Mouse (Mus musculus) heart, embryonic 14.5 days (tissue): Measurements from ENCODE around the gene Hemk1. TPM values are rescaled to one million over a fixed set of nuclear protein-coding genes. Genes with fewer than 3 reads are reported as not detected.

ENCODE experiments used
- ATAC-seq: fragments of 200-750 bp; cut with Nextera tagmentation; 2 replicates; pipeline ENCODE4 v1.8.0; 2017; ENCODE audit warnings: low read depth, moderate TSS enrichment; ENCODE audit not compliant: insufficient number of reproducible peaks, insufficient read depth, low FRiP score
- H3K27ac ChIP-seq, 2 experiments: fragments of 200-500 bp in 1 of 2; fragments of 300-500 bp in 1 of 2; sonication (generic) in 1 of 2; replicated peaks in 1 of 2; 2 replicates each; pipeline ENCODE4 v1.5.1; 2012 to 2014; ENCODE audit warnings: low read depth in 2 of 2, low read length in 2 of 2, control low read depth in 1 of 2, mild to moderate bottlenecking in 1 of 2, mixed read lengths in 1 of 2; ENCODE audit not compliant: control insufficient read depth in 1 of 2, insufficient read depth in 1 of 2
- H3K27me3 ChIP-seq: fragments of 300-500 bp; sonication (generic); 2 replicates; pipeline ENCODE4 v1.6.1; 2014; ENCODE audit warnings: mild to moderate bottlenecking, low read length, control low read depth; ENCODE audit not compliant: control insufficient read depth, insufficient read depth
- H3K36me3 ChIP-seq: fragments of 300-500 bp; sonication (generic); 2 replicates; pipeline ENCODE4 v1.6.1; 2014; ENCODE audit warnings: mild to moderate bottlenecking, control low read depth, low read length, mixed read lengths; ENCODE audit not compliant: control insufficient read depth, insufficient read depth
- H3K4me1 ChIP-seq, 2 experiments: fragments of 200-500 bp in 1 of 2; fragments of 300-500 bp in 1 of 2; sonication (generic) in 1 of 2; 2 replicates each; pipeline ENCODE4 v1.6.1; 2012 to 2014; ENCODE audit warnings: low read length in 2 of 2, control low read depth in 1 of 2, mixed read lengths in 1 of 2; ENCODE audit not compliant: control insufficient read depth in 2 of 2, insufficient read depth in 2 of 2
- H3K4me2 ChIP-seq: fragments of 300-500 bp; sonication (generic); 2 replicates; pipeline ENCODE4 v1.6.1; 2014; ENCODE audit warnings: mild to moderate bottlenecking, low read length
- H3K4me3 ChIP-seq, 2 experiments: fragments of 200-500 bp in 1 of 2; fragments of 300-500 bp in 1 of 2; sonication (generic) in 1 of 2; 2 replicates each; pipeline ENCODE4 v1.5.1; 2012 to 2014; ENCODE audit warnings: low read length in 2 of 2, mild to moderate bottlenecking in 2 of 2, control low read depth in 1 of 2, low read depth in 1 of 2, moderate library complexity in 1 of 2; ENCODE audit not compliant: control insufficient read depth in 1 of 2, insufficient read depth in 1 of 2
- H3K9ac ChIP-seq: fragments of 300-500 bp; sonication (generic); 2 replicates; pipeline ENCODE4 v1.6.1; 2014; ENCODE audit warnings: mild to moderate bottlenecking, low read length
- H3K9me3 ChIP-seq: fragments of 300-500 bp; sonication (generic); 2 replicates; pipeline ENCODE4 v1.6.1; 2016; ENCODE audit warnings: low read length, control low read depth; ENCODE audit not compliant: control insufficient read depth
- WGBS: fragments of 180-500 bp; shearing (Covaris S2); extraction: QIAGEN DNeasy Blood & Tissue Kit; methylation state at CpG from one replicate; pipeline ENCODE4 v1.1.7; 2014; 5-methylcytosine and 5-hydroxymethylcytosine counted together
- polyA plus RNA-seq: library from polyadenylated mRNA; unstranded; fragments of >200 nt; fragmentation: Nextera tagmentation; extraction: Ambion mirVana; gene quantifications from 2 replicates; pipeline ENCODE4 v1.2.1, GENCODE M21; 2014

Hemk1 gene
- polyA plus RNA-seq, 1 experiment from 2014 or later: 14.2 TPM

GRCm38 (mm10) chr9:107342201-107342709 is 4.1 kb upstream of the Hemk1 start:
- H3K9me3 ChIP-seq: no peaks in the 10 kb centered on the region
- H3K4me3 ChIP-seq: no peak overlapping the region
- H3K4me2 ChIP-seq: no peak overlapping the region
- H3K27me3 ChIP-seq: peaks cover 3% of the 10 kb centered on the region; the same call in 1 of the 2 replicates
- no peaks in the 10 kb centered on the region for H3K36me3 ChIP-seq
- H3K9ac ChIP-seq: no peak overlapping the region
- WGBS: 90% methylated on average over 11 of the region's 11 CpGs
- ATAC-seq: no peak
- H3K27ac ChIP-seq: no peak overlapping the region
- peaks cover 10 to 15% of the 10 kb centered on the region in 2 experiments for H3K4me1 ChIP-seq

GRCm38 (mm10) chr9:107340911-107341645 is 2.9 kb upstream of the Hemk1 start:
- 46% methylated on average over 12 of the region's 12 CpGs for WGBS
- H3K27me3 ChIP-seq: peaks cover 3% of the 10 kb centered on the region; the same call in 1 of the 2 replicates
- peak overlapping the region; percentile 77 for H3K9ac ChIP-seq
- ATAC-seq: no peak
- H3K9me3 ChIP-seq: no peaks in the 10 kb centered on the region
- no peak overlapping the region for H3K27ac ChIP-seq
- H3K36me3 ChIP-seq: no peaks in the 10 kb centered on the region
- H3K4me3 ChIP-seq: peak overlapping the region; percentile 67 to 79
- peak overlapping the region; percentile 87 for H3K4me2 ChIP-seq
- peaks cover 10 to 19% of the 10 kb centered on the region in 2 experiments for H3K4me1 ChIP-seq

DNA sequence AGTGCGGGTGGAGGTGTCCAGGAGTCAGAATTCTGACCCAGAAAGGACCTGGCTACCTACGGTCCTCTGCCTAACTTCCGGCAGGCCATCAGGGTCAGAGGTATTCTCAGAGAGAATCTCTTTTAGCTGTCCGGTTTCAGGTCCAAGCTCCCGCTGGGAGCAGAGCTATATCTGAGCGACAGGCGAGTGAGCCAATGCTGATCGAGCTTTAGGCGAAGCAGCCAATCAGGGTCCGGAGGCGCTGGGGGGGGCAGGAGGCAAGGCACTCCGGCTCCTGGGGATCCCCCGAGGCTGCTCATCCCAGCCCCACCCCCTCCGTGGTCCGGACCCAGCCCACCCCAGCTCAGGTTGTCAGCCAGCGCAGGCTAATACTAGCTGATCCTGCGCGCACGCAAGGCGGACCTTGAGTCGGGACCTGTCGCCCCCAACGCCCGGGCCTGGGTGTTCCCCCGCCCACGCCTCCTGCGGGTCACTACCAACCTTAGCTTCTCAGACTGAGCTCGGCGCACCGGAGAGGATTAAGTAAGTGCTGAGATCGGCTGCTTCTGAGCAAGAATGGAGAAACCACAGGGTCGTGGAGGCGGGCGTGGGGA is 2.2 kb upstream of the Hemk1 start, which contains the start of gene 6430571L13Rik:
6430571L13Rik (plus strand) TSS at position 336 of the 593 bp plus-strand sequence.
- peak; percentile 86 for ATAC-seq
- no peak within 1 kb of the TSS for H3K27ac ChIP-seq

DNA sequence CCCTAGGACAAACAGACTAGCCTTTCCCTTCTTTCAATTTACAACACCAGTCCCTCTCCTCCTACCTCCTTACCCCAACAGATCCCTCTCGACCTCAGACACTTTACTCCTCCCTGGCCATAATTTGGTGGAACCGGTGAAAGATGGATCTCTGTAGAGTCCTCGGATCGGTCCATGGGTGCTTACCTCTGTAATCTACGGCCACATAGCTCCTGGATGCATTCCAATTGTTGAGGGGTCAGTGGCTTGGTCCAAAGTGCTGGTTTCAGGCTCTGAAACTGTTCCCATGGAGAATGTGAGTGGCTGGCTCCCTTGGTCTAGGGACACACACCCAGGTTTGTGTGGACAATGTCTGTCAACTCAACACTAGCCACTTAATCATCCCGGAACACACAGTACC is 1.8 kb downstream of the Hemk1 start:
- Histone ChIP-seq H3K9me3 (no peaks in the 10 kb centered on the region), H3K9ac (no peak overlapping the region), H3K27me3 (peaks cover 3% of the 10 kb centered on the region; the same call in 1 of the 2 replicates), H3K4me3 (no peak overlapping the region), H3K4me2 (no peak overlapping the region), H3K36me3 (peaks cover 7% of the 10 kb centered on the region), H3K27ac (no peak overlapping the region), H3K4me1 (peaks cover 10 to 19% of the 10 kb centered on the region in 2 experiments)
- WGBS: 81% methylated on average over 6 of the region's 6 CpGs
- no peak for ATAC-seq

More for the DNA sequence above, 2.2 kb upstream of the Hemk1 start, which contains the start of gene 6430571L13Rik:
- Histone ChIP-seq H3K36me3 (no peaks in the 10 kb centered on the region), H3K4me2 (peak within 1 kb of the TSS; percentile 87), H3K27me3 (peaks cover 3% of the 10 kb centered on the region; the same call in 1 of the 2 replicates), H3K9ac (peak within 1 kb of the TSS; percentile 77), H3K4me3 (peak within 1 kb of the TSS; percentile 67 to 79), H3K4me1 (peaks cover 10 to 19% of the 10 kb centered on the region in 2 experiments), H3K9me3 (no peaks in the 10 kb centered on the region)
- WGBS: under 1% methylated on average over 34 of the region's 34 CpGs

DNA sequence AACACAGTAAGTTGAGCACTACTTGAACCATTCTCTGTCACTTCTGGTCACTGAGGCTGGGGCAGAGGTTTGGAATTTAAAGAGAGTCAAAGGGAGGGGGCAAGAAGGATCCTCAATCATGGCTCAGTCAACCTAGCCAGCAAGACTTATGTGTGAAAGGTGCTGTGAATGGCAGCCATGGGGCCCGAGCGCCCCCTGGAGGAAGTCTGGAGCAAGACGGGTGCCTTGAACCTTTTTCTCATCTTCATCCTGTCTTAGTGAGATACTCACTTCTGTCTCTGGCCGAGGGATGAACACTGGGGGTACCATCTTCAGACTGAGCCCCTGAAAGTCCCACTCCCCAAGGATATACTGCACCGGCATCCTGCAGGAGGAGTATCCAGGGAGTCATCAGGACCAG is 2.2 kb downstream of the Hemk1 start:
- ATAC-seq: no peak

DNA sequence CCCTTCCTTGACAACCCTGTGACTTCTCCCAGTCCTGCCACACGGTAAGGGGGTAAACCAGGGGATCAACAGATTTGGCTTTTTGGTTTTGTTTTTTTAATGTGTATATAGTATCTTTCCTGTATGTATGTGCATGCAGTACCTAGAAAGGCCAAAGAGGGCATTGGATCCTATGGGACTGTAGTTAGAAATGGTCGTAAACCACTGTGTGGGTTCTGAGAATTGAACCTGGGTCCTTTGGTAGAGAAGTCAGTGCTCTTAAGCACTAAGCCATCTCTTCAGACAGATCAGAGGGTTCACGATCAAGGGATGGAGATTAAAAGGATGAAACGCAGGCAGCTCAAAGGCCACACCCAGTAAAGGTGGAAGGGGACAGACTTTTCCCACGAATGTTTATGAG is 3.1 kb downstream of the Hemk1 start:
- H3K36me3 ChIP-seq: peaks cover 7% of the 10 kb centered on the region
- H3K4me2 ChIP-seq: no peak overlapping the region
- no peaks in the 10 kb centered on the region for H3K9me3 ChIP-seq
- H3K27ac ChIP-seq: no peak overlapping the region
- H3K9ac ChIP-seq: no peak overlapping the region
- no peak for ATAC-seq
- no peak overlapping the region for H3K4me3 ChIP-seq
- H3K27me3 ChIP-seq: no peaks in the 10 kb centered on the region
- peaks cover 4 to 18% of the 10 kb centered on the region in 2 experiments; a peak in 3 of 4 replicates for H3K4me1 ChIP-seq
- 89% methylated on average over 5 of the region's 5 CpGs for WGBS

More for the DNA sequence above, 2.2 kb downstream of the Hemk1 start:
- H3K27me3 ChIP-seq: no peaks in the 10 kb centered on the region
- H3K4me2 ChIP-seq: no peak overlapping the region
- H3K9ac ChIP-seq: no peak overlapping the region
- H3K9me3 ChIP-seq: no peaks in the 10 kb centered on the region
- peaks cover 7% of the 10 kb centered on the region for H3K36me3 ChIP-seq
- peaks cover 8 to 19% of the 10 kb centered on the region in 2 experiments for H3K4me1 ChIP-seq
- H3K27ac ChIP-seq: no peak overlapping the region
- no peak overlapping the region for H3K4me3 ChIP-seq
- 3% methylated on average over 5 of the region's 5 CpGs for WGBS

DNA sequence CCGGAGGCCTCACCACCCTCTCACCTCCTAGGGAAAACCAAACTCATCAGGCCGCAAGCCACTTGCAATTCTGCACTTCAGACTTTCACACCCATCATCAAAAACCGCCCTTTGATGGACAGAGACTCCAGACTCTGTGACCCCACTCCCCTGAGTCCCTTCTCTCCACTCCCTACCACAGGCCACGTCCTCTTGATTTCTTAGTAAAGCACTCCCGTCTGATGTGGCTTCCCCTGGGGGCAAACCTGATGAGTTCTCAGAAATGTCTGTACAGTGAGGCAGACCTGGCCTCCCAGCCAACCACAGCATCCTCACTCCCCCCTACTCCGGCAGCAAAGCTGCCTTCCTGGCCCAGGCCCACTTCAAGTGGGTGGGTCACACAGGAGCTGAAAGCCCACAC is 3.8 kb downstream of the Hemk1 start:
- no peak for ATAC-seq
- Histone ChIP-seq H3K27ac (no peak overlapping the region), H3K4me1 (peaks cover 4 to 16% of the 10 kb centered on the region in 2 experiments; a peak in 3 of 4 replicates), H3K27me3 (no peaks in the 10 kb centered on the region), H3K9ac (no peak overlapping the region), H3K36me3 (peaks cover 7% of the 10 kb centered on the region), H3K4me2 (no peak overlapping the region), H3K9me3 (no peaks in the 10 kb centered on the region), H3K4me3 (no peak overlapping the region)
- 86% methylated on average over 6 of the region's 6 CpGs for WGBS
